ENCODE assay signal across 8 mouse cellular contexts in the genomic region with DNA sequence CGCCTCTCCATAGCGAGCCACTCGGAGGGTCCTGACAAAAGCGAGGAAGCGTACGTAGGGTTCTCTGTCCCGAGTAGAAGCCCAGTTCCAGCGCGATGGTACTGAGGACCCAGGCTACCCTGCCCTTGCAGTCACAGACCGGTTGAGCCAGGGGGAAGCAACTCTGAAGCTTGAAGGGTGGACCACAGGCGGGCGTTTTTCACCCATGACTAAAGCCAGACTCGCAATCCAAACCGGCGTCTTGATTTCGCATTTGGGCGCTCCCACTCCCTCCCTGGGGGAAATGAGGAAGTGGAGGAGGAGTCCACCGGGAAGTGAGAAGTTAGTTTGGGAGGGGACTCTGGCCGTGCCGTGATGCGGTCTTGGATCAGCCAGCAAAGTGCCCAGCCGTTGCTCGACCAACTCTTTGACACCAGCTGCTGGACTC. TPM values are rescaled to one million over a fixed set of nuclear protein-coding genes. Genes with fewer than 3 reads are reported as not detected.
DNase-seq lines count a peak whose midpoint lies in the region; ATAC-seq lines count a peak whose summit lies in the region.

No protein-coding gene starts in this region.

- H3K36me3 ChIP-seq in hindbrain, embryonic 16.5 days (ENCODE audit: control insufficient read depth, insufficient read depth, low read length) = peaks cover 22% of the 10 kb centered on the region
- H3K36me3 ChIP-seq in liver, embryonic 13.5 days = peaks cover 38% of the 10 kb centered on the region

- H3K27ac ChIP-seq in hindbrain, embryonic 16.5 days (ENCODE audit: low read depth, low read length) = peak overlapping the region; percentile 92
- H3K27ac ChIP-seq in liver, embryonic 13.5 days = peak overlapping the region; percentile 95

- peak overlapping the region; percentile 96 for H3K4me2 ChIP-seq in hindbrain, embryonic 16.5 days (ENCODE audit: low read length)
- H3K4me2 ChIP-seq in liver, embryonic 13.5 days = peak overlapping the region; percentile 96

- DNase-seq in MEL-GATA-1-ER (ENCODE audit: extremely low read depth, low read depth) = peak; percentile 71
- peak; percentile 43 for DNase-seq in brain, adult 2 months (ENCODE audit: low read depth, low spot score)
- peak; percentile 48 for DNase-seq in gastrocnemius, postnatal 10 days
- no peak for DNase-seq in liver, embryonic 13.5 days
- peak; percentile 75 to 76 for DNase-seq in monocyte, adult 2 months (ENCODE audit: low read depth in 1 of 2, low spot score in 2 of 2)
- no peak for DNase-seq in cerebellum, adult 18-20 months
- no peak for DNase-seq in frontal cortex, postnatal 25 days (ENCODE audit: low spot score in 2 of 2)

- peak overlapping the region; percentile 87 for H3K9ac ChIP-seq in hindbrain, embryonic 16.5 days (ENCODE audit: low read depth, low read length)
- H3K9ac ChIP-seq in liver, embryonic 13.5 days = peak overlapping the region; percentile 97

- H3K27me3 ChIP-seq in hindbrain, embryonic 16.5 days (replicated peaks; ENCODE audit: control insufficient read depth, insufficient read depth, low read length) = peaks cover 19% of the 10 kb centered on the region
- peaks cover 25% of the 10 kb centered on the region for H3K27me3 ChIP-seq in liver, embryonic 13.5 days

- H3K9me3 ChIP-seq in hindbrain, embryonic 16.5 days (ENCODE audit: control insufficient read depth, low read length) = no peaks in the 10 kb centered on the region
- no peaks in the 10 kb centered on the region for H3K9me3 ChIP-seq in liver, embryonic 13.5 days (replicated peaks)

- no peak; the same call in none of the 2 replicates for ATAC-seq in hindbrain, embryonic 16.5 days
- peak; percentile 6 for ATAC-seq in liver, embryonic 13.5 days (ENCODE audit: low read depth)

- H3K4me3 ChIP-seq in hindbrain, embryonic 16.5 days (ENCODE audit: low read length) = peak overlapping the region; percentile 81
- H3K4me3 ChIP-seq in liver, embryonic 13.5 days (replicated peaks) = peak overlapping the region; percentile 84

- under 1% methylated on average over 23 of the region's 23 CpGs for WGBS in hindbrain, embryonic 16.5 days
- under 1% methylated on average over 22 of the region's 23 CpGs for WGBS in liver, embryonic 13.5 days (ENCODE audit: insufficient replicate concordance)

- H3K4me1 ChIP-seq in hindbrain, embryonic 16.5 days (ENCODE audit: control insufficient read depth, insufficient read depth, low read depth, low read length) = peaks cover 34% of the 10 kb centered on the region
- peaks cover 67% of the 10 kb centered on the region for H3K4me1 ChIP-seq in liver, embryonic 13.5 days (replicated peaks)

RNA-seq across cellular contexts. Expression of gene Rassf1, which starts 3.7 kb away (rescaled TPM):
- total RNA-seq in gastrocnemius, postnatal 10 days (2021) = 10 to 100 TPM; 15.1 to 23.4 TPM
- 45.8 and 46.6 TPM in 2 replicates for polyA plus RNA-seq in hindbrain, embryonic 16.5 days (2015; fragmentation: Nextera tagmentation; extraction: Ambion mirVana)
- polyA plus RNA-seq in liver, embryonic 13.5 days (2015; fragmentation: Nextera tagmentation; extraction: Ambion mirVana) = 17.5 and 18.2 TPM in 2 replicates

RNA-seq across cellular contexts. Expression of gene Zmynd10, which starts 7.9 kb away (rescaled TPM):
- total RNA-seq in gastrocnemius, postnatal 10 days (2021) = under 1 TPM in 1 of 2 experiments, not detected in 1; 0.18 TPM
- polyA plus RNA-seq in hindbrain, embryonic 16.5 days (2015; fragmentation: Nextera tagmentation; extraction: Ambion mirVana) = 3.3 and 4.4 TPM in 2 replicates
- polyA plus RNA-seq in liver, embryonic 13.5 days (2015; fragmentation: Nextera tagmentation; extraction: Ambion mirVana) = 0.21 TPM in 1 of 2 replicates, not detected in the other

RNA-seq across cellular contexts. Expression of gene Tusc2, which starts 8.0 kb away (rescaled TPM):
- 10 to 100 TPM; 18.7 to 20.9 TPM for total RNA-seq in gastrocnemius, postnatal 10 days (2021)
- 125 and 134 TPM in 2 replicates for polyA plus RNA-seq in hindbrain, embryonic 16.5 days (2015; fragmentation: Nextera tagmentation; extraction: Ambion mirVana)
- polyA plus RNA-seq in liver, embryonic 13.5 days (2015; fragmentation: Nextera tagmentation; extraction: Ambion mirVana) = 40.1 and 44.6 TPM in 2 replicates

RNA-seq across cellular contexts. Expression of gene Hyal2, which starts 12.7 kb away (rescaled TPM):
- total RNA-seq in gastrocnemius, postnatal 10 days (2021) = 10 to 100 TPM; 14.4 to 27.5 TPM
- 60.1 and 68.5 TPM in 2 replicates for polyA plus RNA-seq in hindbrain, embryonic 16.5 days (2015; fragmentation: Nextera tagmentation; extraction: Ambion mirVana)
- polyA plus RNA-seq in liver, embryonic 13.5 days (2015; fragmentation: Nextera tagmentation; extraction: Ambion mirVana) = 43.8 and 44.7 TPM in 2 replicates

RNA-seq across cellular contexts. Expression of gene Nprl2, which starts 13.0 kb away (rescaled TPM):
- total RNA-seq in gastrocnemius, postnatal 10 days (2021) = 1 to 10 TPM; 7.3 to 8.0 TPM
- polyA plus RNA-seq in hindbrain, embryonic 16.5 days (2015; fragmentation: Nextera tagmentation; extraction: Ambion mirVana) = 75.8 and 78.6 TPM in 2 replicates
- polyA plus RNA-seq in liver, embryonic 13.5 days (2015; fragmentation: Nextera tagmentation; extraction: Ambion mirVana) = 14.3 and 16.0 TPM in 2 replicates

Comparison
In these comparisons a context has a peak if more than half of its experiments do, and no peak if none do; other contexts are left out.
1. DNase-seq: peak in MEL-GATA-1-ER (single experiment), brain, adult 2 months (single experiment), gastrocnemius, postnatal 10 days (single experiment) and monocyte, adult 2 months (2 of 2); none in liver, embryonic 13.5 days (single experiment), cerebellum, adult 18-20 months (0 of 2) and frontal cortex, postnatal 25 days (0 of 2).